20 mouse cellular contexts compared by ENCODE assay signal in the genomic region with DNA sequence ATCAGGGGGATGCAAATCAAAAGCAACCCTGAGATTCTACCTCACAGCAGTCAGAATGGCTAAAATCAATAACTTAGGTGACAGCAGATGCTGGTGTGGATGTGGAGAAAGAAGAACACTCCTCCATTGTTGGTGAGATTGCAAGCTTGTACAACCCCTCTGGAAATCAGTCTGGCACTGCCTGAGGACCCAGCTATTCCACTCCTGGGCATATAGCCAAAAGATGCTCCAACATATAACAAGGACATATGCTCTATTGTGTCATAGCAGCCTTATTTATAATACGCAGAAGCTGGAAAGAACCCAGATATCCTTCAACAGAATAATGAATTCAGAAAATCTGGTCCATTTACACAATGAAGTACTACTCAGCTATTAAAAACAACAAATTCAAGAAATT. TPM values are rescaled to one million over a fixed set of nuclear protein-coding genes. Genes with fewer than 3 reads are reported as not detected.
DNase-seq lines count a peak whose midpoint lies in the region; ATAC-seq and TF ChIP-seq lines count a peak whose summit lies in the region.
"Not testable (repeated sequence)": the region's sequence is repeated elsewhere in the genome, so short reads cannot be mapped to it uniquely, and the experiment has no call there.
"Had no signal": no experiment of that assay in that cellular context is flagged by ENCODE, and none has a peak within 500 bp of the region (broad histone marks: within the 10 kb centered on the region; RNA-seq: fewer than 3 reads in every experiment).

No protein-coding gene starts in this region.

- not testable (repeated sequence) for H3K27me3 ChIP-seq in forebrain, embryonic 14.5 days (replicated peaks; ENCODE audit: control insufficient read depth, insufficient read depth, low read length); hindbrain, postnatal 0 days (ENCODE audit: insufficient read depth, low read length); lung, embryonic 14.5 days (ENCODE audit: insufficient read depth, low read length)

- H3K4me3 ChIP-seq in forebrain, embryonic 14.5 days (ENCODE audit: low read depth, low read length); hindbrain, postnatal 0 days (ENCODE audit: low read length); lung, embryonic 14.5 days (ENCODE audit: low read depth, low read length): not testable (repeated sequence)

- not testable (repeated sequence) for H3K9me3 ChIP-seq in forebrain, embryonic 14.5 days (replicated peaks; ENCODE audit: control insufficient read depth, low read length); hindbrain, postnatal 0 days (ENCODE audit: low read length); lung, embryonic 14.5 days (ENCODE audit: low read depth, low read length)

- not testable (repeated sequence) for H3K4me1 ChIP-seq in forebrain, embryonic 14.5 days (ENCODE audit: control insufficient read depth, insufficient read depth, low read length); hindbrain, postnatal 0 days (ENCODE audit: insufficient read depth, low read length); lung, embryonic 14.5 days (ENCODE audit: insufficient read depth)

- not testable (repeated sequence) for H3K36me3 ChIP-seq in forebrain, embryonic 14.5 days (ENCODE audit: control insufficient read depth, insufficient read depth, low read length); hindbrain, postnatal 0 days (ENCODE audit: insufficient read depth, low read length); lung, embryonic 14.5 days (ENCODE audit: insufficient read depth)

- not testable (repeated sequence) for H3K4me2 ChIP-seq in forebrain, embryonic 14.5 days (ENCODE audit: low read length); hindbrain, postnatal 0 days (ENCODE audit: low read depth, low read length); lung, embryonic 14.5 days

- not testable (repeated sequence) for H3K9ac ChIP-seq in forebrain, embryonic 14.5 days (ENCODE audit: low read length); hindbrain, postnatal 0 days (replicated peaks; ENCODE audit: low read length); lung, embryonic 14.5 days

- DNase-seq in brain, embryonic 14.5 days (ENCODE audit: low read depth), result peak; percentile 32
- DNase-seq in forebrain, embryonic 14.5 days (ENCODE audit: low spot score), result peak; percentile 48
- DNase-seq in hindbrain, postnatal 0 days (ENCODE audit: low spot score), result peak; percentile 2
- peak; percentile 13 to 60 for DNase-seq in layer of hippocampus, adult 18-20 months (ENCODE audit: low spot score in 2 of 2)
- DNase-seq in layer of hippocampus, adult 9-10 months (ENCODE audit: low spot score), result peak; percentile 17
- DNase-seq in lung, embryonic 14.5 days, result peak; percentile 1

- not testable (repeated sequence) for ATAC-seq in forebrain, embryonic 14.5 days; hindbrain, postnatal 0 days; lung, embryonic 14.5 days (ENCODE audit: insufficient read depth)

- not testable (repeated sequence) for TF ChIP-seq CTCF in brain, embryonic 14.5 days (IDR thresholded peaks at IDR 0.05; ENCODE audit: borderline replicate concordance, extremely low read depth, insufficient read depth, insufficient read length); hindbrain, postnatal 0 days (IDR thresholded peaks at IDR 0.05; ENCODE audit: low read depth); lung, embryonic 14.5 days (IDR thresholded peaks at IDR 0.05; ENCODE audit: low read depth)

- H3K27ac ChIP-seq in forebrain, embryonic 14.5 days (ENCODE audit: low read depth, low read length); hindbrain, postnatal 0 days; lung, embryonic 14.5 days (ENCODE audit: low read depth): not testable (repeated sequence)

- 86% methylated on average over 1 of the region's 1 CpGs for WGBS in forebrain, embryonic 14.5 days
- 68% methylated on average over 1 of the region's 1 CpGs for WGBS in hindbrain, postnatal 0 days
- WGBS in lung, embryonic 14.5 days, result 85% methylated on average over 1 of the region's 1 CpGs

- TF ChIP-seq POLR2A in brain, embryonic 14.5 days (IDR thresholded peaks at IDR 0.05; ENCODE audit: borderline replicate concordance, extremely low read depth, insufficient read depth, insufficient read length, poor library complexity, severe bottlenecking), result not testable (repeated sequence)

RNA-seq across cellular contexts. Expression of a gene that starts 1.7 kb away (rescaled TPM):
- not detected in 2 replicates for polyA plus RNA-seq in brain, embryonic 14.5 days (2012; rRNA removed)
- not detected in 2 replicates for polyA plus RNA-seq in forebrain, embryonic 14.5 days (2014; fragmentation: Nextera tagmentation; extraction: Ambion mirVana)
- not detected in 2 replicates for total RNA-seq in hindbrain, postnatal 0 days (2014; rRNA removed)
- polyA plus RNA-seq in hindbrain, postnatal 0 days (2015; fragmentation: Nextera tagmentation; extraction: Ambion mirVana), result not detected in 2 replicates
- total RNA-seq in layer of hippocampus, adult 18-20 months (2021), result not detected
- not detected in 2 replicates for polyA plus RNA-seq in lung, embryonic 14.5 days (2014; fragmentation: Nextera tagmentation; extraction: Ambion mirVana)
- total RNA-seq: adrenal gland, adult 2 months; adrenal gland, postnatal 10 days; adrenal gland, postnatal 25 days; adrenal gland, postnatal 4 days; ES-E14 had no signal
- polyA plus RNA-seq: adrenal gland, adult 2 months; C2C12; cortical plate, adult 2 months; embryonic facial prominence, embryonic 10.5 days; embryonic facial prominence, embryonic 12.5 days; embryonic facial prominence, embryonic 14.5 days; forebrain, embryonic 11.5 days; forebrain, embryonic 13.5 days; forebrain, embryonic 16.5 days had no signal

RNA-seq across cellular contexts. Expression of a gene that starts 10.5 kb away (rescaled TPM):
- polyA plus RNA-seq in brain, embryonic 14.5 days (2012; rRNA removed), result not detected in 2 replicates
- not detected in 2 replicates for polyA plus RNA-seq in forebrain, embryonic 14.5 days (2014; fragmentation: Nextera tagmentation; extraction: Ambion mirVana)
- not detected in 2 replicates for total RNA-seq in hindbrain, postnatal 0 days (2014; rRNA removed)
- polyA plus RNA-seq in hindbrain, postnatal 0 days (2015; fragmentation: Nextera tagmentation; extraction: Ambion mirVana), result not detected in 2 replicates
- not detected for total RNA-seq in layer of hippocampus, adult 18-20 months (2021)
- not detected in 2 replicates for polyA plus RNA-seq in lung, embryonic 14.5 days (2014; fragmentation: Nextera tagmentation; extraction: Ambion mirVana)
- total RNA-seq: adrenal gland, adult 2 months; adrenal gland, postnatal 10 days; adrenal gland, postnatal 25 days; adrenal gland, postnatal 4 days; ES-E14; MEL had no signal
- polyA plus RNA-seq: adrenal gland, adult 2 months; C2C12; cortical plate, adult 2 months; embryonic facial prominence, embryonic 10.5 days; embryonic facial prominence, embryonic 12.5 days; forebrain, embryonic 11.5 days; forebrain, embryonic 13.5 days; forebrain, embryonic 16.5 days had no signal

RNA-seq across cellular contexts. Expression of a gene that starts 16.5 kb away (rescaled TPM):
- not detected in 2 replicates for polyA plus RNA-seq in brain, embryonic 14.5 days (2012; rRNA removed)
- polyA plus RNA-seq in forebrain, embryonic 14.5 days (2014; fragmentation: Nextera tagmentation; extraction: Ambion mirVana), result not detected in 2 replicates
- not detected in 2 replicates for total RNA-seq in hindbrain, postnatal 0 days (2014; rRNA removed)
- not detected in 2 replicates for polyA plus RNA-seq in hindbrain, postnatal 0 days (2015; fragmentation: Nextera tagmentation; extraction: Ambion mirVana)
- not detected for total RNA-seq in layer of hippocampus, adult 18-20 months (2021)
- not detected in 2 replicates for polyA plus RNA-seq in lung, embryonic 14.5 days (2014; fragmentation: Nextera tagmentation; extraction: Ambion mirVana)
- total RNA-seq: adrenal gland, adult 2 months; adrenal gland, postnatal 10 days; adrenal gland, postnatal 25 days; adrenal gland, postnatal 4 days; ES-E14; MEL had no signal
- polyA plus RNA-seq: adrenal gland, adult 2 months; C2C12; cortical plate, adult 2 months; embryonic facial prominence, embryonic 10.5 days; embryonic facial prominence, embryonic 12.5 days; embryonic facial prominence, embryonic 14.5 days; forebrain, embryonic 11.5 days; forebrain, embryonic 13.5 days; forebrain, embryonic 16.5 days had no signal

RNA-seq across cellular contexts. Expression of a gene that starts 26.4 kb away (rescaled TPM):
- not detected in 2 replicates for polyA plus RNA-seq in brain, embryonic 14.5 days (2012; rRNA removed)
- polyA plus RNA-seq in forebrain, embryonic 14.5 days (2014; fragmentation: Nextera tagmentation; extraction: Ambion mirVana), result not detected in 2 replicates
- not detected in 2 replicates for total RNA-seq in hindbrain, postnatal 0 days (2014; rRNA removed)
- not detected in 2 replicates for polyA plus RNA-seq in hindbrain, postnatal 0 days (2015; fragmentation: Nextera tagmentation; extraction: Ambion mirVana)
- total RNA-seq in layer of hippocampus, adult 18-20 months (2021), result not detected
- not detected in 2 replicates for polyA plus RNA-seq in lung, embryonic 14.5 days (2014; fragmentation: Nextera tagmentation; extraction: Ambion mirVana)
- total RNA-seq: adrenal gland, adult 2 months; adrenal gland, postnatal 10 days; adrenal gland, postnatal 25 days; adrenal gland, postnatal 4 days; ES-E14; MEL had no signal
- polyA plus RNA-seq: adrenal gland, adult 2 months; C2C12; cortical plate, adult 2 months; embryonic facial prominence, embryonic 10.5 days; embryonic facial prominence, embryonic 12.5 days; embryonic facial prominence, embryonic 14.5 days; forebrain, embryonic 11.5 days; forebrain, embryonic 13.5 days; forebrain, embryonic 16.5 days had no signal

RNA-seq across cellular contexts. Expression of a gene that starts 36.6 kb away (rescaled TPM):
- not detected in 2 replicates for polyA plus RNA-seq in brain, embryonic 14.5 days (2012; rRNA removed)
- polyA plus RNA-seq in forebrain, embryonic 14.5 days (2014; fragmentation: Nextera tagmentation; extraction: Ambion mirVana), result not detected in 2 replicates
- total RNA-seq in hindbrain, postnatal 0 days (2014; rRNA removed), result not detected in 2 replicates
- polyA plus RNA-seq in hindbrain, postnatal 0 days (2015; fragmentation: Nextera tagmentation; extraction: Ambion mirVana), result not detected in 2 replicates
- total RNA-seq in layer of hippocampus, adult 18-20 months (2021), result not detected
- not detected in 2 replicates for polyA plus RNA-seq in lung, embryonic 14.5 days (2014; fragmentation: Nextera tagmentation; extraction: Ambion mirVana)
- total RNA-seq: adrenal gland, adult 2 months; adrenal gland, postnatal 10 days; adrenal gland, postnatal 25 days; adrenal gland, postnatal 4 days; ES-E14; MEL had no signal
- polyA plus RNA-seq: adrenal gland, adult 2 months; C2C12; cortical plate, adult 2 months; embryonic facial prominence, embryonic 10.5 days; embryonic facial prominence, embryonic 12.5 days; forebrain, embryonic 11.5 days; forebrain, embryonic 13.5 days; forebrain, embryonic 16.5 days had no signal
